Mouse (Mus musculus) cerebellum, adult 2 months (tissue): ENCODE results near the gene Mapk8ip2. TPM values are rescaled to one million over a fixed set of nuclear protein-coding genes. Genes with fewer than 3 reads are reported as not detected.
"Not testable (repeated sequence)": the region's sequence is repeated elsewhere in the genome, so short reads cannot be mapped to it uniquely, and the experiment has no call there.

Experiments
- DNase-seq, 2 experiments: peaks; one replicate each; pipeline ENCODE4 v3.0.0; 2021
- H3K27ac ChIP-seq: fragments of 200-500 bp; 2 replicates; pipeline ENCODE4 v1.5.1; 2012; ENCODE audit warnings: low read length, control low read depth, inconsistent platforms; ENCODE audit not compliant: insufficient read depth
- H3K27me3 ChIP-seq: fragments of 200-500 bp; 2 replicates; pipeline ENCODE4 v1.6.1; 2012; ENCODE audit warnings: inconsistent platforms, mild to moderate bottlenecking, low read length, moderate library complexity; ENCODE audit not compliant: control insufficient read depth, insufficient read depth
- H3K4me1 ChIP-seq: fragments of 200-500 bp; 2 replicates; pipeline ENCODE4 v1.6.1; 2011; ENCODE audit warnings: low read length; ENCODE audit not compliant: control insufficient read depth, insufficient read depth
- H3K4me3 ChIP-seq: fragments of 200-500 bp; replicated peaks from 2 replicates; pipeline ENCODE3; 2011; ENCODE audit warnings: mild to moderate bottlenecking, low read depth, low read length, control low read depth; ENCODE audit not compliant: insufficient read depth
- CTCF ChIP-seq: fragments of 200-500 bp; IDR thresholded peaks from 2 replicates; pipeline ENCODE4 v1.5.1; 2011; ENCODE audit warnings: low read depth, mild to moderate bottlenecking, control low read depth, low read length, moderate library complexity, borderline replicate concordance; ENCODE audit not compliant: insufficient read depth
- POLR2A ChIP-seq: fragments of 200-500 bp; IDR thresholded peaks from 2 replicates; pipeline ENCODE4 v1.6.1; 2011; ENCODE audit warnings: low read length, control low read depth, borderline replicate concordance; ENCODE audit not compliant: insufficient read depth
- WGBS: fragments of 180-500 bp; shearing (Covaris S2); methylation state at CpG from one replicate; pipeline ENCODE4 v1.1.7; 2018; 5-methylcytosine and 5-hydroxymethylcytosine counted together
- polyA plus RNA-seq: library from polyadenylated mRNA; depleted of rRNA; stranded (reverse); fragments of >200 nt; gene quantifications from 2 replicates; pipeline ENCODE4 v1.2.3, GENCODE M21; 2012

Gene Mapk8ip2
- polyA plus RNA-seq, 1 experiment = 192 TPM

GRCm38 (mm10) chr15:89426716-89427115 lies 27.0 kb upstream of the Mapk8ip2 start:
- H3K4me1 ChIP-seq = peaks cover 8% of the 10 kb centered on the region
- no peak overlapping the region for H3K4me3 ChIP-seq
- TF ChIP-seq POLR2A (no peak), CTCF (no peak)
- WGBS = 68% methylated on average over 10 of the region's 10 CpGs
- no peak overlapping the region for H3K27ac ChIP-seq
- no peaks in the 10 kb centered on the region for H3K27me3 ChIP-seq
- peak in 1 of 2 experiments; percentile 15 for DNase-seq

- TF ChIP-seq POLR2A (no peak), CTCF (no peak)
- Histone ChIP-seq H3K27me3 (no peaks in the 10 kb centered on the region), H3K4me1 (peaks cover 6% of the 10 kb centered on the region; the same call in 1 of the 2 replicates), H3K27ac (no peak overlapping the region), H3K4me3 (peak overlapping the region; percentile 76)
- DNase-seq = peak in 1 of 2 experiments; percentile 33
- WGBS = 62% methylated on average over 19 of the region's 19 CpGs
Observed at GRCm38 (mm10) chr15:89428136-89428790, 25.4 kb upstream of the Mapk8ip2 start.

- H3K27ac ChIP-seq = no peak overlapping the region
- 2% methylated on average over 22 of the region's 22 CpGs for WGBS
- DNase-seq = no peak
- no peaks in the 10 kb centered on the region for H3K27me3 ChIP-seq
- TF ChIP-seq POLR2A = no peak
- TF ChIP-seq CTCF = no peak
- H3K4me1 ChIP-seq = peaks cover 6% of the 10 kb centered on the region; the same call in 1 of the 2 replicates
- peak overlapping the region; percentile 76 for H3K4me3 ChIP-seq
Observed at GRCm38 (mm10) chr15:89428821-89429351, 24.8 kb upstream of the Mapk8ip2 start.

- peak within 1 kb of the TSS; percentile 76 for H3K4me3 ChIP-seq
- H3K27me3 ChIP-seq = no peaks in the 10 kb centered on the region
- peak within 1 kb of the TSS; percentile 77 for H3K27ac ChIP-seq
- peaks cover 6% of the 10 kb centered on the region; the same call in 1 of the 2 replicates for H3K4me1 ChIP-seq
- TF ChIP-seq POLR2A (peak; percentile 83), CTCF (no peak)
- DNase-seq = peak; percentile 94 to 97
- under 1% methylated on average over 70 of the region's 70 CpGs for WGBS
Observed at GRCm38 (mm10) chr15:89429352-89430221, 24.1 kb upstream of the Mapk8ip2 start, which contains the start of the genes C730034F03Rik, Gm44502 and Chkb. Gene C730034F03Rik, plus strand, starts transcription at chr15:89429589. Gene Gm44502, minus strand, starts transcription at chr15:89429696. Gene Chkb, minus strand, starts transcription at chr15:89429908.

- H3K4me3 ChIP-seq = peak overlapping the region; percentile 76
- TF ChIP-seq POLR2A (no peak), CTCF (peak; percentile 33; the same call in 1 of the 2 replicates)
- peak overlapping the region; percentile 77; the same call in 1 of the 2 replicates for H3K27ac ChIP-seq
- WGBS = 28% methylated on average over 6 of the region's 6 CpGs
- peak; percentile 45 to 50 for DNase-seq
- H3K27me3 ChIP-seq = no peaks in the 10 kb centered on the region
- peaks cover 6% of the 10 kb centered on the region; the same call in 1 of the 2 replicates for H3K4me1 ChIP-seq
Observed at GRCm38 (mm10) chr15:89430341-89430740, 23.4 kb upstream of the Mapk8ip2 start.

GRCm38 (mm10) chr15:89430771-89431170 lies 22.9 kb upstream of the Mapk8ip2 start:
- 70% methylated on average over 9 of the region's 9 CpGs for WGBS
- not testable (repeated sequence) for DNase-seq, H3K4me3 ChIP-seq, H3K27me3 ChIP-seq, H3K4me1 ChIP-seq
- 0 out of 2 replicates have a peak overlapping the region, but pooled peaks have one; percentile 37 for H3K27ac ChIP-seq

GRCm38 (mm10) chr15:89431271-89431670 lies 22.4 kb upstream of the Mapk8ip2 start:
- no peaks in the 10 kb centered on the region for H3K27me3 ChIP-seq
- DNase-seq = no peak
- TF ChIP-seq CTCF (no peak), POLR2A (no peak)
- H3K27ac ChIP-seq = no peak overlapping the region
- no peak overlapping the region for H3K4me3 ChIP-seq
- H3K4me1 ChIP-seq = peaks cover 6% of the 10 kb centered on the region; the same call in 1 of the 2 replicates
- WGBS = 85% methylated on average over 3 of the region's 3 CpGs
